Mouse (Mus musculus): ENCODE measurements around the gene Ptprn2.
"Not testable (repeated sequence)": the region's sequence is repeated elsewhere in the genome, so short reads cannot be mapped to it uniquely, and the experiment has no call there.

Gene Ptprn2

GRCm38 (mm10) chr12:116513788-116514187 is 28.3 kb downstream of the Ptprn2 start:
- not testable (repeated sequence) for DNase-seq (ENCODE audit: low spot score in 2 of 2)

- no peak for DNase-seq (ENCODE audit: low spot score in 2 of 2)
Measured at GRCm38 (mm10) chr12:116515824-116516223, 30.3 kb downstream of the Ptprn2 start.

- DNase-seq (ENCODE audit: low spot score in 2 of 2), result no peak
Measured at GRCm38 (mm10) chr12:116528861-116529260, 43.3 kb downstream of the Ptprn2 start.

- DNase-seq (ENCODE audit: low spot score in 2 of 2), result no peak
Measured at GRCm38 (mm10) chr12:116533281-116533680, 47.8 kb downstream of the Ptprn2 start.

GRCm38 (mm10) chr12:116539305-116539704 is 53.8 kb downstream of the Ptprn2 start:
- no peak for DNase-seq (ENCODE audit: low spot score in 2 of 2)

GRCm38 (mm10) chr12:116540608-116541007 is 55.1 kb downstream of the Ptprn2 start:
- DNase-seq (ENCODE audit: low spot score in 2 of 2), result no peak

- DNase-seq (ENCODE audit: low spot score in 2 of 2), result peak in 1 of 2 experiments; percentile 61
Measured at GRCm38 (mm10) chr12:116550031-116550430, 64.5 kb downstream of the Ptprn2 start.

GRCm38 (mm10) chr12:116551516-116551915 is 66.0 kb downstream of the Ptprn2 start:
- DNase-seq (ENCODE audit: low spot score in 2 of 2), result no peak

- no peak for DNase-seq (ENCODE audit: low spot score in 2 of 2)
Measured at GRCm38 (mm10) chr12:116552306-116552705, 66.8 kb downstream of the Ptprn2 start.

GRCm38 (mm10) chr12:116553361-116553760 is 67.8 kb downstream of the Ptprn2 start:
- no peak for DNase-seq (ENCODE audit: low spot score in 2 of 2)

GRCm38 (mm10) chr12:116555964-116556363 is 70.4 kb downstream of the Ptprn2 start:
- DNase-seq (ENCODE audit: low spot score in 2 of 2), result no peak

- DNase-seq (ENCODE audit: low spot score in 2 of 2), result no peak
Measured at GRCm38 (mm10) chr12:116564441-116564840, 78.9 kb downstream of the Ptprn2 start.

GRCm38 (mm10) chr12:116566672-116567071 is 81.2 kb downstream of the Ptprn2 start:
- DNase-seq (ENCODE audit: low spot score in 2 of 2), result no peak

- DNase-seq (ENCODE audit: low spot score in 2 of 2), result no peak
Measured at GRCm38 (mm10) chr12:116567170-116567569, 81.7 kb downstream of the Ptprn2 start.

- DNase-seq (ENCODE audit: low spot score in 2 of 2), result no peak
Measured at GRCm38 (mm10) chr12:116569568-116569967, 84.0 kb downstream of the Ptprn2 start.

- DNase-seq (ENCODE audit: low spot score in 2 of 2), result no peak
Measured at GRCm38 (mm10) chr12:116574102-116574501, 88.6 kb downstream of the Ptprn2 start.

- no peak for DNase-seq (ENCODE audit: low spot score in 2 of 2)
Measured at GRCm38 (mm10) chr12:116574720-116575119, 89.2 kb downstream of the Ptprn2 start.

- DNase-seq (ENCODE audit: low spot score in 2 of 2), result not testable (repeated sequence)
Measured at GRCm38 (mm10) chr12:116577917-116578316, 92.4 kb downstream of the Ptprn2 start.

- DNase-seq (ENCODE audit: low spot score in 2 of 2), result no peak
Measured at GRCm38 (mm10) chr12:116580827-116581544, 95.5 kb downstream of the Ptprn2 start.

GRCm38 (mm10) chr12:116581864-116582263 is 96.3 kb downstream of the Ptprn2 start:
- no peak for DNase-seq (ENCODE audit: low spot score in 2 of 2)

GRCm38 (mm10) chr12:116582829-116583228 is 97.3 kb downstream of the Ptprn2 start:
- no peak for DNase-seq (ENCODE audit: low spot score in 2 of 2)

- peak; percentile 67 for DNase-seq (ENCODE audit: low spot score in 2 of 2)
Measured at GRCm38 (mm10) chr12:116585001-116585400, 99.5 kb downstream of the Ptprn2 start.

- DNase-seq (ENCODE audit: low spot score in 2 of 2), result no peak
Measured at GRCm38 (mm10) chr12:116586167-116586566, 100.6 kb downstream of the Ptprn2 start.

GRCm38 (mm10) chr12:116587548-116587947 is 102.0 kb downstream of the Ptprn2 start:
- no peak for DNase-seq (ENCODE audit: low spot score in 2 of 2)

All from right cerebral cortex, adult 2 months (tissue).